Mouse (Mus musculus) heart, adult 18-20 months (tissue): ENCODE measurements around the gene Fbln5. TPM values are rescaled to one million over a fixed set of nuclear protein-coding genes. Genes with fewer than 3 reads are reported as not detected.

Source experiments
- DNase-seq, 2 experiments: peaks; one replicate each; pipeline ENCODE4 v3.0.0; 2021 to 2022; ENCODE audit warnings: mixed read lengths in 1 of 2
- total RNA-seq, 2 experiments: library from RNA; stranded (reverse); gene quantifications; 2 replicates each; pipeline ENCODE4 v1.2.3; 2021

Fbln5 gene
- total RNA-seq, 2 experiments from 2014 or later: 20.8 to 23.1 TPM

GRCm38 (mm10) chr12:101762054-101762453 lies 56.8 kb downstream of the Fbln5 start:
- peak; percentile 53 to 70 for DNase-seq

- DNase-seq: no peak
These were observed 59.3 kb downstream of the Fbln5 start for GRCm38 (mm10) chr12:101759440-101760045.

- DNase-seq: no peak
These were observed 60.2 kb downstream of the Fbln5 start for GRCm38 (mm10) chr12:101758698-101759097.

GRCm38 (mm10) chr12:101742375-101742774 lies 76.5 kb downstream of the Fbln5 start:
- no peak for DNase-seq

- peak; percentile 39 to 47 for DNase-seq
These were observed 78.4 kb downstream of the Fbln5 start for GRCm38 (mm10) chr12:101740486-101740885.

- no peak for DNase-seq
These were observed 78.8 kb downstream of the Fbln5 start for GRCm38 (mm10) chr12:101740045-101740444.

GRCm38 (mm10) chr12:101718755-101719150 lies 100.1 kb downstream of the Fbln5 start:
- DNase-seq: peak in 1 of 2 experiments; percentile 42

- DNase-seq: peak; percentile 67 to 71
These were observed 100.7 kb downstream of the Fbln5 start, which contains the start of gene Tc2n for GRCm38 (mm10) chr12:101718054-101718754. Gene Tc2n (minus strand): TSS chr12:101718523.

- DNase-seq: no peak
These were observed 119.7 kb downstream of the Fbln5 start for GRCm38 (mm10) chr12:101699176-101699575.

Other genes with a start within 250 kb of the Fbln5 start
- under 1 TPM; 0.47 to 0.77 TPM for gene Tc2n, start 100.5 kb downstream of the Fbln5 start, total RNA-seq
- gene Trip11, start 94.2 kb upstream of the Fbln5 start, total RNA-seq: 10 to 100 TPM; 35.9 to 36.7 TPM
- 1 to 10 TPM; 7.5 to 7.9 TPM for gene Atxn3, start 139.2 kb upstream of the Fbln5 start, total RNA-seq
- gene Cpsf2, start 156.9 kb upstream of the Fbln5 start, total RNA-seq: 10 to 100 TPM; 12.5 to 12.7 TPM